Mouse (Mus musculus) bone marrow macrophage, adult 2 months (primary cell): ENCODE data around the gene Gon4l.

ENCODE experiments used
- CTCF ChIP-seq: IDR thresholded peaks from 2 replicates; pipeline ENCODE4 v1.5.1; 2012; ENCODE audit warnings: low read depth, mild to moderate bottlenecking, low read length, moderate library complexity
- POLR2A ChIP-seq: IDR thresholded peaks from 2 replicates; pipeline ENCODE4 v1.6.1; 2012; ENCODE audit warnings: mild to moderate bottlenecking, low read depth, low read length, borderline replicate concordance

GRCm38 (mm10) chr3:88942316-88942880 lies 107.4 kb downstream of the Gon4l start:
- TF ChIP-seq CTCF, result no peak
- TF ChIP-seq POLR2A, result no peak
